Mouse (Mus musculus): ENCODE results near the gene Gm28047.

Gm28047 gene

DNA sequence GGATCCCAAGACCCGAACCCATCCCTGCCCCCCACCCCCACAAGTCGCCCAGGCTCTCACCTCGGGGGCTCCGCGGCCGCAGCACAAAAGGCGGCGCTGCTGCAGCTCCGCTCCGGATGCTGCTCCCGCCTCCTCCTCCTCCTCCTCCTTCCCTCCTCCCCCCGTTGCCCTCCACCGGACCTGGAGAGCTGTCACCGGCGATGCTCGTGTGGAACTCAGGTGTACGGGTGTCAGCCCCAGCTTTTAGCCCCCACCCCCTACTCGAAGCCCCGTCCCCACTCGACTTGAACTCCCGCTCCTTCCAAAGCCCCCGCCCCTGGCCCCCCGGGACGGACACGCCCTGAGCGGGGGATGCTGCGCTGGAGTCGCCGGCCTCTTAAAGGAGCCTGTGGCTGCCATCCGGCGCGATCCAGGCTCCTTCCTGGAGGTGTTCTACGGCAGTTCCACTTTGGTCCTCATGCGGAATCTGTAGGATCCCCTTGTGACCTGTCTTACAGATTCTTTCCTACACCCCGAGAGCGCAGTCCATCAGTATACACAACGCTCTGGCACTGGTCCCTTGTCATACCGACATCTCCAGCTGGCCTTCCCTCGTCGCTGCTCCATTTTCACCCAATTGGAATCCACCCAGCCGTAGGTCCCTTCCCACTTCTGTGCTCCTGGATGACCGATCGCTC, 108.0 kb downstream of the Gm28047 start, which contains the start of gene Map3k12:
Map3k12 (minus strand) TSS at position 337 of the 677 bp plus-strand sequence.
- DNase-seq (ENCODE audit: low read depth, low spot score): no peak

DNA sequence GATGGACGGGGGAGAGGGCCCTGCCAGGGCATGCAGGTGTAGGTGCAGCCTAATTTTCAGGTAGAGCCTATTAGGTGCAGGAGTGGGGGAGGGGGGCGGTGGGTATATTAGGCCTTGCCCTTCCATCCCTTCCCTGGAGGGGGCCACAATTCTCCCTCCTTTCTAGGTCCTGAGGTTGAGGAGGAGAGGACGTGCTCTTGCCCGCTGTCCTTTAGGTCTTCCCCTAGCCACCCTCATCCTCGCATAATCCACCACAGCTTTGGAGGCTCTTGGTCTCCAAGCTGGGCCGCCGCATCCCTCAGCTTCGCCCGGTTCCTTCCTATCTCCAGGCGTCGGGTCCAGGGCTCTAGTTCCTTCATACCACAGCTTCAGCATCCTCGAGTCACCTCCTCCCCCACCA, 108.6 kb downstream of the Gm28047 start:
- no peak for DNase-seq (ENCODE audit: low read depth, low spot score)

GRCm38 (mm10) chr15:102515791-102516190, 109.1 kb downstream of the Gm28047 start:
- DNase-seq (ENCODE audit: low read depth, low spot score): no peak

- no peak for DNase-seq (ENCODE audit: low read depth, low spot score)
These were observed 109.6 kb downstream of the Gm28047 start for GRCm38 (mm10) chr15:102515261-102515660.

GRCm38 (mm10) chr15:102513004-102513403, 111.9 kb downstream of the Gm28047 start:
- DNase-seq (ENCODE audit: low read depth, low spot score): no peak

GRCm38 (mm10) chr15:102512471-102512870, 112.4 kb downstream of the Gm28047 start:
- no peak for DNase-seq (ENCODE audit: low read depth, low spot score)

GRCm38 (mm10) chr15:102512010-102512409, 112.9 kb downstream of the Gm28047 start:
- no peak for DNase-seq (ENCODE audit: low read depth, low spot score)

DNA sequence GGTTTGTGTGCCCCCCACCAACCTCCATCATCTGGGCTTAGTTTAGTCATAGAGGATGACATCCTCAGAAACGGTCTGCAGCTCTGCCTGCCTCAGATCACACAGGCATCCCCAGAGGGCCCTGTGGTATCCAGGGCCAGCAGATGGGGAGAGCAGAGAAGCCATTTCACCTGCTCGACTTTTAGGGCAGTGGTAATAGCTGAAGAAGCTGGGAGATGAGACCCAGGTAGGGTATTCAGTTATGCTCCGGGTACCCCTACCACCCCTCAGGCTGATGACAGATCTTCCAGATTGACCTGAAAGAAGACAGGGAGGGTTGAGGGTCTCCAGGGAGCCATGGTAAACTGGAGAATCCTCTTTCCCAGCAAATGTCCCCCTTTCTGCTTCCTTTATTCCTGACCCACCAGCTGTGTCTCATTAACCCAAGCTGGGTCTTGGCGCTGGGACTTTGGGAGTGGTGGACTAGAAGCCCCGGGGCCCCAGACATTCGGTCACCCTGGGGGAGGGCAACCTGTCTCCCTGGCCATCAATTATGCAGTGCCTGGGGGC, 113.5 kb downstream of the Gm28047 start:
- DNase-seq (ENCODE audit: low read depth, low spot score): no peak

DNA sequence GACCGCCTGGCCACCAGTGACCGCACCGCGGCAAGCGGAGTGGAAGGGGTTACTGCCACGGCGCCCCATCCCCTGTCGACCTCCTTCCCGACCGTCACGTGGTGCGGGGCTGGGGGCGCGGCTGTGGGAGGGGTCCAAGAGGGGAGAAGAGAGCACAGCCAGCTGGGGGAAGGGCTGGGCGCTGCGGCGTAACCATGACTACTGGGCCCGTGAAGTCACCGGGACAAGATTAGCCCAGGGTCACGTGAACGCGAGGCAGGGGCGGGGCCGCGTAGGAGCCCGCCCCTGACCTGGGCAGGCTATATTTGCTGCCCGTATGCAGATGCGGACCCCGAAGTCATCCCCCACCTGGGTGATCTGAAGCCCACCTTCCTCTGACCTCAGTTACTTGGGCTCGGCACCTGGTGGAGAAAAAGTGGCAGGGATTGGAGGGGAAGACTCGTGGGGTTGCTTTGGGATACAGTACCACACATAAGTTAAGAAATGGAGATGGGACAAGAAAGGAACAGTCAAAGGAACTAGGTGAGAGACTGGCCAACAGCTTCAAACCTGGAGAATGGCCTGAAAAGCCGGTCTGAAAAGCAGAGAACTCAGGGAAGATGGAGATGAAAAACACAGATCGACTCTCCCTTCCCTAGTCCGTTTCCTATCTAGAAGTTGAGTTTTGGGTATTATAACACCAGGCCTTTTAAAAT, 114.1 kb downstream of the Gm28047 start:
- peak; percentile 77 for DNase-seq (ENCODE audit: low read depth, low spot score)

DNA sequence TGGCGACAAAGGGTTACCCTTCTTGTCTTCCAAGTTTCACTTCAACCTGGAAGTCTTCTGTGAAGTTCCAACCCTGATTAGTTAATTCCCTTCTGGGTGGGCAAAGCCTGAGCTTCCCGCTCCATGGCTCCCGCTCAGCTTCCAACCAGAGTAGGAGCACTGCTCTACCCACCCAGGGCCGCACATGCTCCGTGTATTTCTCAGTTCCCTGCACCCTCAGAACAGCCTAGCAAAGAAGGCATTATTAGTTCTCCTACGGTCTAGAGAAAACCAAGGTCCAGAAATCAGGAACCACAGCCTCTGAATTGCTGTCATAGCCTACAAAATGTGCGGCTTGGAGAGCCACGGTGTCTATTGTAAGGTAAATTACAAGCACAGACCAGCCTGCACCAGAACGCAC, 114.8 kb downstream of the Gm28047 start:
- DNase-seq (ENCODE audit: low read depth, low spot score): no peak

GRCm38 (mm10) chr15:102508336-102508735, 116.5 kb downstream of the Gm28047 start:
- no peak for DNase-seq (ENCODE audit: low read depth, low spot score)

DNA sequence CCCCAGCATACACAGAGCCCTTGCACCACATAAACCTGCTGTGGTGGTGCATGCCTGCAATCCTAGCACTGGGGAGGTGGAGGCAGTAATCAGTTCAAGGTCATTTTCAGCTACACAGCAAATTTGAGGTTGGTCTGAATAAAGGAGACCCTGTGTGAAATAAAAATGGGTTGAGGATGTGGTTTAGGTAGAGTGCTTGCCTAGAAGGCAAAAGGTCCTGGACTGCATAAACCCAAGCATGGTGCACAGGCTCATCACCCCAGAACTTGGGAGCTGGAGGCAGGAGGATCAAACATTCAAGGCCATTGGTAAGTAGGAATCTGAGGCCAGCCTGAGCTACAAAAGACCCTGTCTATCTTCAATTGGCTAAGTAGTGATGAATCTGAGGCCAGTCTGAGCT, 117.3 kb downstream of the Gm28047 start:
- no peak for DNase-seq (ENCODE audit: low read depth, low spot score)

DNA sequence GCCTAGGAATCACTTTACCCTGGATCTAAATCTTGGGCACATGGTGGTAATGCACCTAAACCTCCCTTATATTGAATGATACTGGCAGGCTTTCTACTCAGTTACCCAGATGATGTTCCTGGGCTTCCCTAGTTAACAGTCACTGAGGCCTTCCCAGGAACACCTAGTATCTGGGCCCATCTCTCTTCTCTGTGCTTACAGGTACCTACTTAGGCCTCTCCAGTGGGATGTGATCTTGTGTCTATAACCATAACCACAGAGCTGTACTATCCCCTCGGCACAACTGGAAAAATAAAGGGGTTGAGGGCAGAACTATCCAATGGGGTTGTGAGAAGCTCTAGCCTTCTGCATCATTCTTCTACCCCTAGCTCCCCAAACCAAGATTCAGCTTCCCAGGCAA, 118.0 kb downstream of the Gm28047 start:
- no peak for DNase-seq (ENCODE audit: low read depth, low spot score)

GRCm38 (mm10) chr15:102506464-102506830, 118.4 kb downstream of the Gm28047 start:
- no peak for DNase-seq (ENCODE audit: low read depth, low spot score)

DNA sequence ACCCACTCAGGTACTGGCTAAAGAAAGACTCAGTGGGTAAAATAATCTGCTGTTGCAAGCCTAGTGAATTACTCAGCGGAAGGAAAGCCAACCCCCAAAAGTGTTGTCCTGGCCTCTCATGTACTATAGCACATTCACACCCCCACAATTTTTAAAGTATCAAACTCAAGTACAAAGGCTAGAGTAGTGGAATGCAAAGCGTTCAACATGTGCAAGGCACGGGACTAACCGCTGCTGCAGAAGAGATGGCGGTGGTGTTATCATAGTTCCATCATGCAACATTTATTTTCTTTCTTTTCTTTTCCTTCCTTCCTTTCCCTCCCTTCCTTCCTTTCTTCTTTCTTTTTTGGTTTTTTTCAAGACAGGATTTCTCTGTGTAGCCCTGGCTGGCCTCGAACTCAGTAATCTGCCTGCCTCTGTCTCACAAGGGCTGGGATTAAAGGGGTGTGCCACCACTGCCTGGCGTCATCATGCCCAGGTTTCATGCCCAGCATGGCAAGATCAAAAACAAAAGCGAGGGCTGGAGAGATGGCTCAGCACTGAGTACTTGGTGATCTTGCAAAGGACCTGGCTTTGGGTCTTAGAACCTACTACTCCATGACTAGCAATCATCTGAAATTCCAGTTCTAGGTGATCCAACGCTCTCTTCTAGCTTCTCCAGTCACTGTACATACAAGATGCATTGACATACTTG, 119.0 kb downstream of the Gm28047 start:
- DNase-seq (ENCODE audit: low read depth, low spot score): no peak

DNA sequence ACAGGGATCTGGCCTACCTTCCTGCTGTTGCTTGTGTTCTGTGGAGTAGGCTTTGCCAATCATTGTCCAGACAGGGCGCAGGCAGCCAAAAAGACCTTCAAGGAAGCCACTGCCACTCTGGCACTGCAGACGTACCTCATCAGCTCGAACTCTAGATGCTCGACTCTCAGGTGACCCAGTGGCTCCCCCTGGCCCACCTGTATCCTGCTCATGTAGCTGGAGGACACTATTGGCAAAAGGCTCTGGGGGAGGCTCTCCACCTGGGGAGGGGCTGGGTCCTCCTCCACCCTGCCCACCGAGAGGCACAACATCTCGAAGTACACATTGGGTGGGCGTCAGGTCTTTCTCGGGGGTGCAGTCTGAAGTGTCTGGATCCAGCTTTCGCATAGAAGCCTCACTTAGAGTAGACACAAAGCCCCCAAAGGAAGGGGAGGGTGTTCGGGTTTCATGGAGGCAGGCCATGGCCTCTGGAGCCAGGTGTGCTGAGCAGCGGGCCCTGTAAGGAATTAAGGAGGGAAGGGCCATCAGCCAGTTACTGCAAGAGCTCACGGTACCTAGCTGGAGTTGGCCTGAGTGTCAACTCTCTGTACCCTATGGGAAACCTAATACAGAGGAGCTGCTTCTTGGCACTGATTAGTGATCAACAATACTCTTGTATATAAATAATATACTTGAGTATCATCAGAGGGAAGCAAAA, 119.6 kb downstream of the Gm28047 start:
- DNase-seq (ENCODE audit: low read depth, low spot score): no peak

DNA sequence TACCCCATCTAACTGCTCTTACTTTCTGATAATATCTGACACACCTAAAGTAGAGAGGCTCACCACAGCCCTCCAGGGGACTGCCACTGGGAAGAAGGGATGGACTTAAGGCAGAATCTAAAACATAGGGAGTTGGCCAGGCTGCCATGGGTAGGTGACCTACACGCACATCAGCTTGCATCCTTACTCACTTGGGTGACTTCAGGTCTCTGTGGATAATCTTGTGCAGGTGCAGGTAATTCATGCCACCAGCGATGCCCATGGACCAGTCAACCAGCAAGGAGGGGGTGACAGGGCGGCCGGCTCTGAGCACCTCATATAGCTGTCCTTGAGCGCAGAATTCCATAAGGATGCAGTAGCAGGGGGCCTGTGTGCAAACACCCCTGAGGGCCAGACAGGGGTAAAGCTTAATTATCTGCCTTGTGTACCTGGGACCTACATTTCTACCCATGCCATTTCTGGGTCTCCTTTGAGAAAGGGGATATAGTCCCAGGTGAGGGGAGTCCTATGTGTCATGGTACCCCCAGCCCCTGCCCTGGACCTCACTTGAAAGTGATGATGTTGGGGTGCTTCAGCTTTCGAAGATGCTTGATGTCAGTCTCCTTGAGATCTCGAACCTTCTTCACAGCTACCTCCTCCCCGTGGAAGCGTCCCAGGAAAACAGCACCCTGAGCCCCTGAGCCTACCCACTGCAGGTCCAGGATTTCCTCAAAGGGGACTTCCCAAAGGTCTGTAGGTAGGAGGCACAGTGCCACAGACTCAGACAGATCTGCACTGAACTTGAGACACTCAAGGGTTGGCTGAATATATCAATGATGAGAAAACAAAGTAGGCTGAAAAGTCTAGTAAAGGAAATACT, 120.7 kb downstream of the Gm28047 start:
- DNase-seq (ENCODE audit: low read depth, low spot score): no peak

GRCm38 (mm10) chr15:102503447-102503846, 121.4 kb downstream of the Gm28047 start, which contains the start of gene Gm10337:
Gm10337 (plus strand) TSS chr15:102503722.
- no peak for DNase-seq (ENCODE audit: low read depth, low spot score)

GRCm38 (mm10) chr15:102502254-102502840, 122.5 kb downstream of the Gm28047 start:
- DNase-seq (ENCODE audit: low read depth, low spot score): no peak

- no peak for DNase-seq (ENCODE audit: low read depth, low spot score)
These were observed 123.6 kb downstream of the Gm28047 start for GRCm38 (mm10) chr15:102501084-102501814.

Data from brain, embryonic 18.5 days (tissue).